Mouse (Mus musculus) left cerebral cortex, postnatal 14 days (tissue): ENCODE measurements around the gene Slc9a6. TPM values are rescaled to one million over a fixed set of nuclear protein-coding genes. Genes with fewer than 3 reads are reported as not detected.

Experiments
- DNase-seq, 2 experiments: peaks; one replicate each; pipeline ENCODE4 v3.0.0; 2021 to 2022; ENCODE audit warnings: low spot score in 2 of 2, mixed read lengths in 1 of 2
- intact Hi-C: fragments of 180-260 bp; cut with DNase I; formaldehyde crosslinking; loops from one replicate; pipeline ENCODE4 v1.15.1; 2025
- long read RNA-seq, 2 experiments: library from polyadenylated mRNA; stranded (forward); transcript quantifications; one replicate each; pipeline ENCODE4 v2.0.0; 2021
- total RNA-seq, 2 experiments: library from RNA; stranded (reverse); gene quantifications; 2 replicates each; pipeline ENCODE4 v1.2.3; 2021

The Slc9a6 gene
- 10 to 100 TPM; 79.1 to 93.0 TPM for total RNA-seq
- long read RNA-seq, experiment 1, full-length matches to known transcripts, result 14 of 26 reads
- long read RNA-seq, experiment 1, partial matches to known transcripts, result 1 of 26 reads
- long read RNA-seq, experiment 1, other reads (novel, unspliced or antisense), result 11 of 26 reads
- long read RNA-seq, experiment 2, full-length matches to known transcripts, result 28 of 46 reads
- long read RNA-seq, experiment 2, partial matches to known transcripts, result 2 of 46 reads
- long read RNA-seq, experiment 2, other reads (novel, unspliced or antisense), result 16 of 46 reads

DNA sequence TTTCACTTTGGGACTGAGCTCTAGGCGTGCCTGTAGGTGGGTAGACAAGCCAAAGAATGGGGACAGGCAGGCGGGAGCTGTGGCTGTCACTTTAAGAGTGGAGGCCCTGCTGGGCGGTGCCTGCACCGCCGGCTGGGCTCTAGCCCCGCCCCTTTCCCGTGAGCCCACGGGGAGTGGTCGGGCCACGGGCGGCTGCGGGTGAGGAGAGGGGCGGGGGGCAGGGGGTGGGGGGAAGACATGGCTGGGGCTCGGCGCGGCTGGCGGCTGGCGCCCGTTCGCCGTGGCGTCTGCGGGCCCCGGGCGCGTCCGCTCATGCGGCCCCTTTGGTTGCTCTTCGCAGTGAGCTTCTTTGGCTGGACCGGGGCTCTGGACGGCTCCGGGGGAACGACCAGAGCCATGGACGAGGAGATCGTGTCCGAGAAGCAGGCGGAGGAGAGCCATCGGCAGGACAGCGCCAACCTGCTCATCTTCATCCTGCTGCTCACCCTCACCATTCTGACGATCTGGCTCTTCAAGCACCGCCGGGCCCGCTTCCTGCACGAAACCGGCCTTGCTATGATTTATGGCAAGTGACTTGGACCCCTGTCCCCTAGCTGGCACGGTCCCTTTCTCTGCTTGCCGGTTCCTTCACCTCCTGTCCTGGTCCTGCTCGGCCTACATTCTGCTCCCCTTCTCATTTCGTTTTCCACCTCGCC lies at the start of gene Slc9a6:
Gene Slc9a6, plus strand, starts transcription at position 135 of the 695 bp plus-strand sequence.
- intact Hi-C loops, result no loop called here
- DNase-seq, result peak; percentile 42 to 69

- intact Hi-C loops, result no loop called here
- DNase-seq, result no peak
These were observed 37.1 kb upstream of the Slc9a6 start for GRCm38 (mm10) chrX:56572465-56572864.

DNA sequence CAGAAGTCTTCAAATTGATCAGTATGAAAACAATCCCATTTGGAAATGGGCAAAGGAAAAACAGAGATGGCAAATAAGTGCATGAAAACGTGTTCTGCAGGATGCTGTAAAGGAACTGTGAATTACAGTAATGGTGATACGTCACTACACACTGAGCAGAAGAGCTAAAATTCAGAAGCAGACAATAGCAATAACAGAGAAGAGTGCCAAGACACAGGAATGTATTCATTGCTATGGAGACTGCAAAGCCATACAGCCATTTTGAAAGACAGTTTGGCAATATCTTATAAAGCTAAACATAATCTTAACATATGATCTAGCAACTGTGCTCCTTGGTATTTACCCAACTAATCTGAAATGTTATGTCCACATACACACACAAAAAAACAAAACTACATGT lies 31.4 kb upstream of the Slc9a6 start:
- no peak for DNase-seq
- intact Hi-C loops, result no loop called here

DNA sequence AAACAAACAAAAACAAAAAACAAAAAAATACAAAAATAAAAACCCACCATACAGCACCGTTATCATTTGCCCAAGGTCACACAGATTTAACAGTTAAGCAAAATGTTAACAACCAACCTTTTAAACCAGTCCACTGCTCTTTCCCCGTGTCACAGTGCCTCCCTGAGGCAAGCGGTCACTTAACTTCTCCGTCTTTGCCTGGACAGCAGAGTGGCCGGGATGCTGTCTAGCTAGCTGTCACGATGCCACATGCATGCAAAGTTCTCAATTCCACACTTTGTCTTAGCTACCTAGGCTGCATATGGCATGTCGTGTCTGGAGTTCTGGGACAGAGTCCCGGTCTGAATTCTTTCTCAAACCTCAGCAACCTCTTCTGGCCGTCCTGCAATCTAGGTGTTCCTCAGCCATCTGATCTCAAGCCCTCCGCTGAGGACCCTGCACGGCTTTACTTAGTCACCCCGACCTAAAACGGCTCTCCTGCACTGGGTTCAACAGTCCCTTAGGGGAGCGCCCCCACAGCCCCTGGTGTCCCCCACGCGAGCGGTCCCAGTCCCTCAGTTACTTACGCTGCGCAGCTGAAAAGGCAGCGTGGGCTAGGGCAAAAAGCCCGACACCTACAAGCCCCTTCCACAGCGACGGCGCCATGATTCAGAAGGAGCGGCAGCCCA lies 12.2 kb upstream of the Slc9a6 start:
- peak in 1 of 2 experiments; percentile 2 for DNase-seq
- intact Hi-C loops, result no loop called here

GRCm38 (mm10) chrX:56597887-56598640 lies 11.5 kb upstream of the Slc9a6 start, which contains the start of gene Mmgt1:
Mmgt1 (minus strand) TSS chrX:56598069.
- DNase-seq, result peak; percentile 91 to 92
- intact Hi-C loops, result no loop called here

GRCm38 (mm10) chrX:56606536-56606935 lies 3.0 kb upstream of the Slc9a6 start:
- intact Hi-C loops, result no loop called here

GRCm38 (mm10) chrX:56607032-56607710 lies 2.4 kb upstream of the Slc9a6 start:
- intact Hi-C loops, result no loop called here

More at GRCm38 (mm10) chrX:56606536-56606935, 3.0 kb upstream of the Slc9a6 start:
- no peak for DNase-seq

GRCm38 (mm10) chrX:56609285-56609622 lies 303 bp upstream of the Slc9a6 start:
- intact Hi-C loops, result no loop called here
- DNase-seq, result no peak

More at GRCm38 (mm10) chrX:56607032-56607710, 2.4 kb upstream of the Slc9a6 start:
- no peak for DNase-seq

DNA sequence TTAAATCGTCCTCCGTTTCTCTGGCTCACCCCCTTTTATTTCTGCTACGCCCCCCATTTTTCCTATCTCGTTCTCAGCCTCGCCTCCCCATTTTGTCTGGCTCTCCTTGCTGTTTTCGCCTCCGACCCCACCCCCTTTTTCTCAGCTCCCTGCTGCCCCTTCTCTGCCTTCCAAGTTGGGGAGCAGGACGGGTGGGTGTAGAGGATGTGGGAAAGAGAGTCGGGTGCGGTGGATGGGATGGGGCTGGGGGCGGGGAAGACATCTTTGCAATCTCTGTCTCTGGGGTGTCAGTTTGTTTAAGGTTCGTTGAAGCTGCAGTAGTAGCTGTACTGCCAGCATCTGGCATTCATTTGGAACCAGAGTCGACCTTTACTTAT lies 749 bp downstream of the Slc9a6 start:
- intact Hi-C loops, result no loop called here
- no peak for DNase-seq

GRCm38 (mm10) chrX:56615236-56615635 lies 5.7 kb downstream of the Slc9a6 start:
- no peak for DNase-seq
- intact Hi-C loops, result no loop called here

GRCm38 (mm10) chrX:56636185-56636584 lies 26.6 kb downstream of the Slc9a6 start:
- DNase-seq, result no peak
- intact Hi-C loops, result no loop called here

- intact Hi-C loops, result no loop called here
- no peak for DNase-seq
These were observed 30.5 kb downstream of the Slc9a6 start for GRCm38 (mm10) chrX:56640066-56640465.

- DNase-seq, result peak; percentile 5 to 32
- intact Hi-C loops, result loop anchor here (5.0 to 10.0 kb wide), 3 partner anchors 105 to 188 kb away; no protein-coding TSS in a partner anchor
These were observed 40.2 kb downstream of the Slc9a6 start for GRCm38 (mm10) chrX:56649549-56650354.

DNA sequence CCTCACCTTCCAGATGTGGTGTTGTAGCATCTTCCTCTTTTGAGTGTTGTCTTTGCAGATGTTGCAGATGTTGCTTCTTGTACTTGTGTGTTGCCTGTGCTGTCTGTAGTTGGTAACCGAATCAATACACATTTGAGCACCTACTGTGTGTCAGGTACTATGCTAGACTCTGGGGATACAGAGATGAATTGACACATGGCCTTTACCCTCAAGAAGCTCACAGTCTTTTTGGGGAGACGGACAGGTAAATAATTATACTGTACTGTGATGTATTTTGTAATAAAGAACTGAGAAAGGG lies 40.7 kb downstream of the Slc9a6 start:
- DNase-seq, result no peak
- intact Hi-C loops, result loop anchor here (5.0 to 10.0 kb wide), 3 partner anchors 104 to 187 kb away; no protein-coding TSS in a partner anchor

DNA sequence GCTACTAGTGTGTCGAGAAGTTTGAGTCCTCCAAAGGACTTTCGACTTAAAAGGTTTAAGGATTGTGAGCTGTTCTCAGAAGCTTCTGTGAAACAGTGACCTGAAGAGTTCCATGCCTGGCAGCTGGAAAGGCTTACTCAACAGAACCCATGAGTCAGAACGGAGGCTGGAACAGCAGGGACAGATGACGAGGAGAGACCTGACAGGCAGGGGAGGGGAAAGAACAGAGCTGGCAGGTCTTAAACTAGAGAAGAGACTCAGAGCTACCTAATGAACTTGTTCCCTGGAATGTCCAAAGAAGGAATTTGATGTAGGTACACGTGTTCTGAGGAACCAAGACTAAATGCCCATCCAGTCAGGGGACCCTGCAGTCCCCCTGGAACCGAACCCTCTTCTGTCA lies 41.3 kb downstream of the Slc9a6 start:
- intact Hi-C loops, result loop anchor here (5.0 to 10.0 kb wide), 3 partner anchors 104 to 186 kb away; no protein-coding TSS in a partner anchor
- DNase-seq, result no peak

- DNase-seq, result no peak
- intact Hi-C loops, result loop anchor here (5.0 to 10.0 kb wide), 3 partner anchors 103 to 186 kb away; no protein-coding TSS in a partner anchor
These were observed 42.2 kb downstream of the Slc9a6 start for GRCm38 (mm10) chrX:56651738-56652137.

GRCm38 (mm10) chrX:56655686-56656085 lies 46.1 kb downstream of the Slc9a6 start:
- no peak for DNase-seq
- intact Hi-C loops, result loop anchor here (10.0 kb wide), 1 partner anchor 99 kb away; no protein-coding TSS in a partner anchor

GRCm38 (mm10) chrX:56659286-56659685 lies 49.7 kb downstream of the Slc9a6 start:
- intact Hi-C loops, result loop anchor here (10.0 kb wide), 1 partner anchor 96 kb away; no protein-coding TSS in a partner anchor
- DNase-seq, result no peak
